In the genomic region with DNA sequence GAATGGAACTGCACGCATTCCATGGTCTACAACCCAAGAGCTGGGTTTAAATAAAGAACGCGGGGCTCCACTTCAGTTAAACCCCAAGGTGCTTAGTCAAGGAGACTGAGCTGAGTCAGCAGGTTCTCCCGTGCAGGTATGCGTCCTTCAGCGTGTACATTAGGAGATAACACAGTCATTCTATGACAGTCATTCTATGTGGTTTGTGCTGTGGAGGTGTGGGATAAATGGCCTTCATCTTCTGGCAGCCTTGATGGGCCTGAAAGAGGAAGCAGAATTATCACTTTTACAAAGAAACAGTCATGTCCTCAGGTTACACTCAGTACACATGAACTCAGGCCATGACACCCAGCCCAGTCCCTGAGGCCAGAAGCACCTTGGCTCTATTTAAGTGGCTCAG, we compare ENCODE assay signal across 1 mouse cellular context.
TF ChIP-seq lines count a peak whose summit lies in the region.

No protein-coding gene starts in this region.

TF ChIP-seq in MEL, 35 proteins besides CTCF, POLR2A, EP300 and RAD21 (continued from another document):
- no peak for TF ChIP-seq POLR2AphosphoS5 (IDR thresholded peaks at IDR 0.05; ENCODE audit: borderline replicate concordance, low read depth, low read length)
- TF ChIP-seq CHD2 (IDR thresholded peaks at IDR 0.05; ENCODE audit: low read length) = no peak
- TF ChIP-seq ZC3H11A (IDR thresholded peaks at IDR 0.05; ENCODE audit: low read depth, low read length) = 0 out of 2 replicates have a peak, but pooled peaks have one; percentile 3
- TF ChIP-seq MYC (IDR thresholded peaks at IDR 0.05; ENCODE audit: low read depth, low read length) = no peak
- TF ChIP-seq MAFK (IDR thresholded peaks at IDR 0.05; ENCODE audit: borderline replicate concordance, low read depth, low read length) = peak; percentile 97
- TF ChIP-seq CHD1 (IDR thresholded peaks at IDR 0.05; ENCODE audit: low read depth, low read length) = no peak
- no peak for TF ChIP-seq POLR2AphosphoS2 (IDR thresholded peaks at IDR 0.05; ENCODE audit: low read length)
- no peak for TF ChIP-seq NELFE (IDR thresholded peaks at IDR 0.05; ENCODE audit: low read depth, low read length)
- TF ChIP-seq ZKSCAN1 (IDR thresholded peaks at IDR 0.05; ENCODE audit: low read depth, low read length) = no peak
- peak; percentile 86 for TF ChIP-seq TAL1 (IDR thresholded peaks at IDR 0.05; ENCODE audit: low read length)
- TF ChIP-seq MAZ (IDR thresholded peaks at IDR 0.05; ENCODE audit: low read depth, low read length) = no peak
- TF ChIP-seq SMC3 (IDR thresholded peaks at IDR 0.05; ENCODE audit: low read depth, low read length) = no peak
- TF ChIP-seq GATA1 (IDR thresholded peaks at IDR 0.05; ENCODE audit: low read depth, low read length) = peak; percentile 82
- peak; percentile 44; the same call in 1 of the 2 replicates for TF ChIP-seq HCFC1 (IDR thresholded peaks at IDR 0.05; ENCODE audit: low read depth, low read length)
- no peak for TF ChIP-seq ELF1 (IDR thresholded peaks at IDR 0.05; ENCODE audit: low read depth, low read length)
- TF ChIP-seq ETS1 (IDR thresholded peaks at IDR 0.05; ENCODE audit: low read depth, low read length) = peak; percentile 89
- TF ChIP-seq RCOR1 (IDR thresholded peaks at IDR 0.05; ENCODE audit: low read depth, low read length) = peak; percentile 34; the same call in 1 of the 2 replicates
- peak; percentile 81 for TF ChIP-seq TCF12 (IDR thresholded peaks at IDR 0.05; ENCODE audit: low read depth, low read length)
- no peak for TF ChIP-seq USF2 (IDR thresholded peaks at IDR 0.05; ENCODE audit: borderline replicate concordance in 1 of 2, insufficient read depth in 1 of 2, low read depth in 1 of 2, low read length in 2 of 2)
- no peak for TF ChIP-seq ZMIZ1 (IDR thresholded peaks at IDR 0.05; ENCODE audit: low read depth, low read length)
- TF ChIP-seq USF1 (IDR thresholded peaks at IDR 0.05; ENCODE audit: low read depth, low read length) = no peak
